Mouse (Mus musculus) kidney, postnatal 25 days (tissue): Measurements from ENCODE around the gene Gemin7.
A peak's percentile ranks its signal among the peaks of the same experiment; 100 is the strongest.

Experiments used
- DNase-seq, 2 experiments: peaks; one replicate each; pipeline ENCODE4 v3.0.0; 2021; ENCODE audit warnings: mixed read lengths in 2 of 2

Gemin7 gene

GRCm38 (mm10) chr7:19575559-19575958 is 1.8 kb downstream of the Gemin7 start:
- no peak for DNase-seq

- DNase-seq, result no peak
These were observed 3.6 kb downstream of the Gemin7 start for GRCm38 (mm10) chr7:19573776-19574140.

- DNase-seq, result peak; percentile 82 to 91
These were observed 4.2 kb downstream of the Gemin7 start for GRCm38 (mm10) chr7:19572926-19573775.

- no peak for DNase-seq
These were observed 7.7 kb downstream of the Gemin7 start for GRCm38 (mm10) chr7:19569647-19570046.

- peak; percentile 68 to 86 for DNase-seq
These were observed 10.0 kb downstream of the Gemin7 start for GRCm38 (mm10) chr7:19567426-19567825.

- DNase-seq, result peak in 1 of 2 experiments; percentile 17
These were observed 11.6 kb downstream of the Gemin7 start for GRCm38 (mm10) chr7:19565803-19566202.

- peak in 1 of 2 experiments; percentile 31 for DNase-seq
These were observed 12.9 kb downstream of the Gemin7 start for GRCm38 (mm10) chr7:19564455-19564854.

GRCm38 (mm10) chr7:19563884-19564283 is 13.5 kb downstream of the Gemin7 start:
- no peak for DNase-seq

GRCm38 (mm10) chr7:19562643-19563410 is 14.6 kb downstream of the Gemin7 start, which contains the start of gene Ppp1r37:
Gene Ppp1r37 (minus strand): TSS chr7:19563076.
- DNase-seq, result peak; percentile 62 to 78

GRCm38 (mm10) chr7:19561765-19562642 is 15.4 kb downstream of the Gemin7 start:
- DNase-seq, result peak; percentile 95

GRCm38 (mm10) chr7:19561431-19561764 is 16.0 kb downstream of the Gemin7 start:
- DNase-seq, result peak; percentile 44 to 58

GRCm38 (mm10) chr7:19560491-19561260 is 16.7 kb downstream of the Gemin7 start:
- peak; percentile 18 to 62 for DNase-seq

- no peak for DNase-seq
These were observed 18.4 kb downstream of the Gemin7 start for GRCm38 (mm10) chr7:19558965-19559364.

GRCm38 (mm10) chr7:19557982-19558900 is 19.2 kb downstream of the Gemin7 start:
- peak in 1 of 2 experiments; percentile 62 for DNase-seq

- peak; percentile 60 to 81 for DNase-seq
These were observed 20.3 kb downstream of the Gemin7 start for GRCm38 (mm10) chr7:19557086-19557485.

- no peak for DNase-seq
These were observed 23.2 kb downstream of the Gemin7 start for GRCm38 (mm10) chr7:19554168-19554567.

- no peak for DNase-seq
These were observed 25.0 kb downstream of the Gemin7 start for GRCm38 (mm10) chr7:19552443-19552842.

GRCm38 (mm10) chr7:19551634-19552033 is 25.8 kb downstream of the Gemin7 start:
- no peak for DNase-seq

- no peak for DNase-seq
These were observed 28.0 kb downstream of the Gemin7 start for GRCm38 (mm10) chr7:19549394-19549793.

GRCm38 (mm10) chr7:19547344-19547969 is 29.9 kb downstream of the Gemin7 start:
- no peak for DNase-seq
